Mouse (Mus musculus) testis, adult 2 months (tissue): ENCODE measurements around the gene Dhtkd1.

ENCODE experiments used
- CTCF ChIP-seq: fragments of 200-500 bp; IDR thresholded peaks from 2 replicates; pipeline ENCODE4 v1.5.1; 2012; ENCODE audit warnings: low read depth, mild to moderate bottlenecking, inconsistent platforms, low read length, moderate library complexity; ENCODE audit not compliant: control insufficient read depth, insufficient read depth, insufficient replicate concordance
- POLR2A ChIP-seq: fragments of 200-500 bp; IDR thresholded peaks from 2 replicates; pipeline ENCODE4 v1.6.1; 2012; ENCODE audit warnings: low read depth, mild to moderate bottlenecking, inconsistent platforms, low read length, moderate library complexity; ENCODE audit not compliant: control insufficient read depth

- TF ChIP-seq CTCF (no peak), POLR2A (no peak)
Measured at GRCm38 (mm10) chr2:5888865-5889264, 53.7 kb downstream of the Dhtkd1 start.
